Mouse (Mus musculus): ENCODE results near the gene Sox6. TPM values are rescaled to one million over a fixed set of nuclear protein-coding genes. Genes with fewer than 3 reads are reported as not detected.

The Sox6 gene
- polyA plus RNA-seq, 1 experiment from 2014 or later: 149 TPM

DNA sequence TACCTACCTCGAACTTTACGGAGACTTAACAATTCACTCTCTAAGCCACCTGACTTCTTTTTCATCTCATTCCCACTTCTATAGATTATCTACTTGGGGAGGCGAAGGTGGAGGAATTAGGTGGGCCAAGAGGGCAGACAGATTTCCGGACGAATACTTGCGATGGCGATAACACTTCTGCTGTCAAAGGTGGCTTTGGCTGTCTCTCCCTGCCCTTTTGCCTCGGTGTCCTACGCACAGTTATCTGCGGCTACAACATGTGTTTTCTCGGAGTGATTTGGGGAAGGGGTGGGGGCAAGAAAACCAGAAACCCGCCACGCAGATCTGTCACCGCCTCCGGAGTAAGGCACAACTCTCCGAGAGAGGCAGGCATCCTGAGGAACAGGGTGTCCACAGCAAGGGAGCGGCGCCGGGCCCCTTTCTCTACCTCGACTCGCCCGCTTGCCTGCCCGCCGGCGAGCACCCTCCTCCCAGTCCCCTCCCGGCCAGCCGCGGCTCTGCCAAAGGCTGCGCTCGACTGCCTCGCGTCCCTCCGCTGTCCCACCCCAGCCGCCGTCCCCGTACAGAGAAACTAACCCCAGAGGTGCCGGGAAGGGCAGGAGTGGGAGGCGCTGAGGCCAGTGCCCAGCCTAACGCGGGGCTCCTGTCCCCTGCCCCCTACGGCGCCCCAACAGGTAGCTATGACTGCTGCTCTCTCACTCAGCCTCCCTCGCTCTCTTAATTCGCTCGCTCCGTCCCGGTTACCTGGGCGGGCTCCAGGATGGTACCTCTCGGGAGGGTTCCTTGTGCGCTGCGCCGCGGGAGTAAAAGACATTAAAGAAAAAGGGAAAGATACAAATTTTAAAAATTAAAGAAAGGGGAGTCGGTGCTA lies 5.0 kb downstream of the Sox6 start:
- 0% methylated on average over 54 of the region's 54 CpGs for WGBS
- H3K9me3 ChIP-seq (replicated peaks): no peaks in the 10 kb centered on the region
- peaks cover 75% of the 10 kb centered on the region for H3K4me1 ChIP-seq
- H3K9ac ChIP-seq: peak overlapping the region; percentile 74
- H3K4me2 ChIP-seq: peak overlapping the region; percentile 99
- H3K4me3 ChIP-seq: peak overlapping the region; percentile 75
- peaks cover 27% of the 10 kb centered on the region for H3K27me3 ChIP-seq
- H3K27ac ChIP-seq: peak overlapping the region; percentile 93
- ATAC-seq: peak; percentile 57
- H3K36me3 ChIP-seq (ENCODE audit: poor library complexity, severe bottlenecking): no peaks in the 10 kb centered on the region

DNA sequence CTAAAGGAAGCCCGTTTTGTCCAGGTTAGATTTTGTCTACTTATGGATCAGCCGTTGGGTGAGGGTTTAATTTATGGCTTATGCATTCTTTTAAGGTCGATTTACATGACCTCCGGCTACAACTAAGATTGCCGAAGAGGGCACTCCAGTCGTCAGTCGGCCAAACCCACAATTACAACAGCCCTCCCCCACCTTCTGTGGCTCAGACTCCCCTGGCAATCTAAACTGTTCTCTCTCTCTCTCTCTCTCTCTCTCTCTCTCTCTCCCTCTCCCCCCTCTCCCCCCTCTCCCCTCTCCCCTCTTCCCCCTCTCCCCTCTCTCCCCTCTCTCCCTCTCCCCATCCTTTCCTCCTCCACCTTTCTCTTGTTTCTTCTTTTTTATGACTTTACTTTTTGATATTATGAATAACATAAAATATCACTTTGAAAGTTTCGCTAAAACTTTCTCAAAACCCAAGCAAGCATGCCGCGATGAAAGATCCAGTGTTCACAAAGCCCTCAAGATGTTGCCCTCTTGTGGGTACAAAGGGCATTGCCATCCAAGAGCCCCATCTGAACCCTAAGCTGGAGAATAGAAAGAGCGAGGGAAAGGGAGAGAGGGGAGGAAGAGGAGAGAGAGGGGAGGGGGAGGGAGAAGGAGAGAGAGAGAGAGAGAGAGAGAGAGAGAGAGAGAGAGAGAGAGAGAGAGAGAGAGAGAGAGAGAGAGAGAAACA lies 5.8 kb downstream of the Sox6 start:
- peak; percentile 34; the same call in 1 of the 2 replicates for ATAC-seq
- peaks cover 72% of the 10 kb centered on the region for H3K4me1 ChIP-seq

DNA sequence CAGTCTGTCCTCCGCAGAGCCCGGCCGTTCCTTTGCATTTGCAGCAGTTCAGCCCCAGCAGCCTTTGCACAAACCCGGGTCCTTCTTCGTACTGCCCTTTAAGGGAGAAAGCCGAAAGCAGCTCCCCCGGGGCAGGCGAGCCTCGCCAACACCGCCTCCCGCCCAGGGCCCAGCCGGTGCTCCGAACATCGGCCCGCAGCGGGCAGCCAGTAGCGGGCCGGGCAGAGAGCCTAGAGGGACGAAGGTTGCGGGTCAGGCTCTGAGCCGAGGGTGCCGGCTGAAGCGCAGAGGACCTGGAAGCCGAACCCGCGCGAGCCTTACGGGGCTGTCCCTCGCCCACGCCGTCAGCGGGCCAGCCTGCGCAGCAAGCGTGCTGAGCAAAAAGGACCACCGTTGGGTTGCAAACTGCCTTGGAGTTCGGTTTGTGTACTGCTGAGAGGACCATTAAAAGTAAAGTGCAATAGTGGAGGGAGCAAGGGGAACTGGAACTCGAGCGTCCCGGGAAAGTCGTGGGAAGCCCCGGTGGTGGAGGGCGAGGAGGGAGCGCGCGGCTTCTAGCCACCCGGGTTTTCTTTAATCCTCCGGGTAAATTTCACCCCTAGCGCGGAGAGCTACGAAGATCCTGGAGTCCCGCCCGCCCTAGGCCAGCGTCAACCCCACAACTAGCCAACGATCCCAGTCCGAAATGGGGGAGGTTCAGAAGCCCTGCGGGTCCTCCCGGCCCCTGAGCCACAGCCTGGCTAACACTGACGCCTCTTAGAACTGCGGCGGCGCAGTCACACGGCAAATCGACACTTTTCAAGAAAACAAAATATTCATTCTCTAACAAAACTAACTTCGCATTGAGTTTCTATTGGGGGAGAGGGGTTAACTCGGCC lies 6.6 kb downstream of the Sox6 start:
- H3K9me3 ChIP-seq (replicated peaks): no peaks in the 10 kb centered on the region
- ATAC-seq: 0 out of 2 replicates have a peak, but pooled peaks have one; percentile 25
- peak overlapping the region; percentile 99 for H3K4me2 ChIP-seq
- under 1% methylated on average over 65 of the region's 65 CpGs for WGBS
- peaks cover 16% of the 10 kb centered on the region for H3K27me3 ChIP-seq
- H3K36me3 ChIP-seq (ENCODE audit: poor library complexity, severe bottlenecking): no peaks in the 10 kb centered on the region
- peaks cover 73% of the 10 kb centered on the region for H3K4me1 ChIP-seq
- H3K4me3 ChIP-seq: peak overlapping the region; percentile 75
- peak overlapping the region; percentile 95 for H3K27ac ChIP-seq
- peak overlapping the region; percentile 99 for H3K9ac ChIP-seq

More for the DNA sequence above, 5.8 kb downstream of the Sox6 start:
- Histone ChIP-seq H3K9me3 (replicated peaks) (no peaks in the 10 kb centered on the region), H3K27ac (peak overlapping the region; percentile 95), H3K4me2 (peak overlapping the region; percentile 99), H3K36me3 (ENCODE audit: poor library complexity, severe bottlenecking) (no peaks in the 10 kb centered on the region), H3K9ac (peak overlapping the region; percentile 99), H3K4me3 (peak overlapping the region; percentile 75), H3K27me3 (peaks cover 23% of the 10 kb centered on the region)
- WGBS: 0% methylated on average over 11 of the region's 11 CpGs

DNA sequence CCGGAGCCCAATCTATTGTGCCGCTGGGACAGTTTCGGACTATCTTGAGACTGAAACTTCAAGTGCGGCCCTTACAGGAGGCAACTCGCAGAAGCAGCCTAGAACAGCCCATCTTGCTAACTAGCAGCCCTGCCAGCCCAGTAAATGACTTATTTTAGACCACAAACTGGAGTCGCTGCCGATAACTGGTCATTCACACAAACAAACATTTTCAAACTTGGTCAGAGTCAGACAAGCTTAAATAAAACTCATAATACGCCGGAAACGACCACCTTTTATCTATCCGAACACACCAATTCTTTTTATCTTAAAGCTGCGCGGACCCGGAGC lies 7.2 kb downstream of the Sox6 start:
- 1% methylated on average over 14 of the region's 14 CpGs for whole genome bisulfite sequencing
- Histone ChIP-seq H3K9me3 (replicated peaks) (no peaks in the 10 kb centered on the region), H3K4me1 (peaks cover 69% of the 10 kb centered on the region), H3K4me3 (peak overlapping the region; percentile 75), H3K27ac (peak overlapping the region; percentile 95), H3K36me3 (ENCODE audit: poor library complexity, severe bottlenecking) (no peaks in the 10 kb centered on the region), H3K4me2 (peak overlapping the region; percentile 99), H3K27me3 (peaks cover 10% of the 10 kb centered on the region; the same call in 1 of the 2 replicates), H3K9ac (peak overlapping the region; percentile 99)
- no peak for ATAC-seq

DNA sequence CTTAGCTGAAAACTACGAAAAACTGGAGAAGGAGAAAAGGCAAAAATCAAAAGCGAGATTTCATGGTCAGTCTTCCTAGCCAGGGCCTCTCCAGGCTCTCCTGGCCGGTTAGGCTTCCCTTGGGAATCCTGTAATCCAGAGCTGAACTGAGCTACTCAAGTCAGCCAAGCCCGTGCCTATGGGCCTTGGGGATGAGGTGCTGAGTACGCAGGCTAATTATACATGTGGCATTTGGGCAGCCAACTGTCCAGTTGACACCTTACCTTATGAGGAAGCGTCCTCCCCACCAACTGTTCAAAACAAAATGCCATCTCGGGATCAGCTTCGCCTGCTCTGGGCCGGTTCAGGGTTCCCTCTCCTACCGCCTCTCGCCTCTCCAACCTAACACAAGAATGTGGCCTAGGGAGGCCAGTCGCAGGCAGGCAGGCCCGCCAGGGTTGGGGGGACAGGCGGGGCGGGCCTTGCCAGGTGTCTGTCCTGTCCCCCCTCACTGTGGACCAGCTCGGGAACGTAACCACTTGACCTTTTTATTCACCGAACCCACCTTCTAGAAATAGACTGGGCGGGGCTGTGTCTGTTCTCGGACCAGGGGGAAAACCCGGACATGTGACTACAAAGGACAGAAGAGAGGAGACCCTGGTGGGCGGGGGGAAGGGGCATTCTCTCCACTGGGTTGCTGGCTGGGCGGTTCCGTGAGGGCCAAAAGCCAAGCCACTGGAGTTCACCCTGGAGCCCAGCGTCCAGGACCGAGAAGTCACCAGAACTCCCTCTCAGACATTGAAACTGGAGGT lies 7.8 kb downstream of the Sox6 start:
- Histone ChIP-seq H3K36me3 (ENCODE audit: poor library complexity, severe bottlenecking) (no peaks in the 10 kb centered on the region), H3K4me1 (peaks cover 68% of the 10 kb centered on the region), H3K9me3 (replicated peaks) (no peaks in the 10 kb centered on the region), H3K4me3 (peak overlapping the region; percentile 75), H3K27me3 (0 out of 2 replicates have a peak, but pooled peaks cover 5% of the 10 kb centered on the region), H3K27ac (peak overlapping the region; percentile 95), H3K4me2 (peak overlapping the region; percentile 99), H3K9ac (peak overlapping the region; percentile 99)
- WGBS: 4% methylated on average over 26 of the region's 26 CpGs
- peak; percentile 19; the same call in 1 of the 2 replicates for ATAC-seq

DNA sequence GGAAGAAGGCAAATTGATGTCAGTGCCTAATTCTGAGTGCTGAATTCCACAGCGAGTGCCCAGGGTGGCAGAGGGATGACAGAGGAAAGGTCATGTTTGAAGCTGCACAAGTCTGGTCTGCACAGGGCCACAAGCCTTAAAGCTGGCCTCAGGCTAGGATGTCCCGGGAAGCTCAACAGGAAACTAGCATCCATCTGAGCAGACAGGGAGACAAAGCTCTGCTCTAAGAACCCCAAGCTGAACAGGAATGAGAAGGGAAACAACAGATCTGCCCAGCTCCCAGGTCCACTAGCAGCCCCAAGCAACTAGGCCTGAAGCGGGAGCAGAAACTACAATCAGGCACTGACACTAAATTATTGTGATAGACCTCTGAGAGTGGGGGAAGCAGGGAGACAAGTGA lies 8.6 kb downstream of the Sox6 start:
- no peak for ATAC-seq
- H3K9me3 ChIP-seq (replicated peaks): no peaks in the 10 kb centered on the region
- H3K4me1 ChIP-seq: peaks cover 66% of the 10 kb centered on the region
- 10% methylated on average over 3 of the region's 3 CpGs for WGBS
- H3K27ac ChIP-seq: peak overlapping the region; percentile 95
- peak overlapping the region; percentile 75 for H3K4me3 ChIP-seq
- peak overlapping the region; percentile 99 for H3K9ac ChIP-seq
- no peaks in the 10 kb centered on the region for H3K27me3 ChIP-seq
- no peaks in the 10 kb centered on the region for H3K36me3 ChIP-seq (ENCODE audit: poor library complexity, severe bottlenecking)
- H3K4me2 ChIP-seq: peak overlapping the region; percentile 99

DNA sequence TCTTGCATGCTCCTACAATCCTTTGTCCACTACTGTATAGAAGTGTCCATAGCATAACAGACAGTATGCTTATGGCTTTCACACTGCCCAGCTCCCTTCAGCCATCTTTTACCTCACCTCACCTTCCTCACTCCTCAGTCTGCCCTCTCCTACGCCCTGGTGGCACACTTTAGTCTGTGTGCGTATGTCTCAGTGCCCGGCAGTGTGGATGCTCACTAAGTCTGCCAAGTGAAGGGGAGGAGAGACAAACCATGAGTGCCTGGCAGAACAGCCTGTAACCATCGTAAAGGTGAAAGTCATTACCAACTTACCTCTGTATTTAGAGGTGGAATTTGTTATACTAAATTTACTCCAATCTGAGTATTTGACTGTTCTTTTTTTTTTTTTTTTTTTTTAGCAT lies 35.9 kb downstream of the Sox6 start:
- H3K4me1 ChIP-seq: peaks cover 12% of the 10 kb centered on the region
- H3K27ac ChIP-seq: no peak overlapping the region
- WGBS: 87% methylated on average over 4 of the region's 4 CpGs
- H3K36me3 ChIP-seq (ENCODE audit: poor library complexity, severe bottlenecking): no peaks in the 10 kb centered on the region
- no peaks in the 10 kb centered on the region for H3K9me3 ChIP-seq (replicated peaks)
- ATAC-seq: no peak
- H3K4me3 ChIP-seq: no peak overlapping the region
- H3K27me3 ChIP-seq: no peaks in the 10 kb centered on the region
- H3K9ac ChIP-seq: no peak overlapping the region
- no peak overlapping the region for H3K4me2 ChIP-seq

DNA sequence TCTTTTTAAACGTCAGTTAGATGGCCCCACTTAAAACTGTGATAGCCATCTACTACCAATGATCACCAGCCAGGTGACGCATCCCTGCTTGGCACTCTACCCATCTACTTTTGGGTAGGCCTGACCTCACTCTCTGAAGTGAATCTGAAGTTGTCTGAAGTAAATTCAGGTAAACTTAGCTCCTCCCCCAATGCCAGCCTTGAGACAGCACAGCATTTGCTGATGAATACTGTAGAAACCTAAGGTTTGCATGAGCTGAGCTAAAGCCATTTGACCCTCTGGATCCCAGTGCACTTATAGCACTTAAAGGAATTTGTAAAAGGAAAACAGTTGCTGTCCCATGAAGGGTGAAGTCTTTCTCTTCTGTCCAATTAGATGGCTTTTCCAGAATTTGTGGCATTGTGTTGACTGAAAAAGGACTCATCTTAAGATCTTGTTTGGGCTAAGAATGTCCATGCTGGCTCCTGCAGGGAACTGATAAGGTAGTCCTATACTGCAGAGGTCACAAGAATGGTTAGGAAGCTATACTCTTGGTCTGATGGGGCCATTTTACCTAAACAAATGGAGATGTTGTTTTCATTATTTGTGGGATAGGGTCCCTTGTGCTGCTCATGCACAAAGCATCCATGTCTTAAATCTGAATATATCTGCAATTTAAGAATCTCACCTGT lies 50.4 kb downstream of the Sox6 start:
- no peak overlapping the region for H3K27ac ChIP-seq
- H3K4me1 ChIP-seq: peaks cover 9% of the 10 kb centered on the region
- no peaks in the 10 kb centered on the region for H3K36me3 ChIP-seq (ENCODE audit: poor library complexity, severe bottlenecking)
- no peak overlapping the region for H3K9ac ChIP-seq
- WGBS: 89% methylated on average over 2 of the region's 2 CpGs
- H3K9me3 ChIP-seq (replicated peaks): no peaks in the 10 kb centered on the region
- no peak overlapping the region for H3K4me2 ChIP-seq
- H3K27me3 ChIP-seq: no peaks in the 10 kb centered on the region
- ATAC-seq: no peak
- H3K4me3 ChIP-seq: no peak overlapping the region

DNA sequence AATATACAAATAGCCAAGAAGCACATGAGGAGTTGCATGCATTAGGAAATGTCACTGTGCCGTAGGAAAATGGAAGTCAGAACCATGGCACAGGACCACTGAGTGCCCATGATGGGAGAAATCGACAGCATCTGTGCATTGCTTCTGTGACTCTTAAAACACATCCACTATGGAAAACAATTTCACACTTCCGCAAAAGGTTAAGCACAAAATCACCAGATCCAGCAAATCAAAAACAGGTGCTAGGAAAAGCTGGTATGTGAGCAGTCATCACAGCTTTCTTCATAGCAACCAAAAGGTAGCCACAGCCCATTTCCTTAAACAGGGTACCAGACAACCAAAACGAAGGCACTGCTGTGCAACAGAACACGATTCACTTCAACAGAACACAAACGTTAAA lies 52.9 kb downstream of the Sox6 start:
- no peak overlapping the region for H3K4me2 ChIP-seq
- no peak overlapping the region for H3K27ac ChIP-seq
- ATAC-seq: no peak
- 84% methylated on average over 6 of the region's 6 CpGs for WGBS
- H3K4me1 ChIP-seq: no peaks in the 10 kb centered on the region
- no peaks in the 10 kb centered on the region for H3K27me3 ChIP-seq
- no peak overlapping the region for H3K9ac ChIP-seq
- H3K4me3 ChIP-seq: no peak overlapping the region
- H3K36me3 ChIP-seq (ENCODE audit: poor library complexity, severe bottlenecking): 0 out of 2 replicates have a peak, but pooled peaks cover 2% of the 10 kb centered on the region
- no peaks in the 10 kb centered on the region for H3K9me3 ChIP-seq (replicated peaks)

DNA sequence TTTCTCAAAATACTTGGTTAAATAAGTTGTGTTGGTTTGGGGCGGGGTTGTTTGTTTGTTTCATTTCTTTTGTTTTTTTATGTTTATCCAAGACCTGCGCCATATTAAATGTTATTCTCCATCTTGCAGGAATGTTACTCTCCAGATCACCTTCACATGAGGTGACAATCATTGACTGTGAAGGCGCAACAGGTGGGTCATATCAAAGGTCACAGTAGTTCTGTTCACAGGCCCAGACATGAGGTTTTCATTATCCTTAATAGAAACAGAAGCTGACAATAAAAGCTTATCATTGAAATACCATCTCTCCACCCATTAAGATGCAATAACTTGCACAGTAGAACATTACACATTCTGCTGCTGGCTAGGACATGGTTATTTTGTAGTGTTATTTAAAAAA lies 54.5 kb downstream of the Sox6 start:
- ATAC-seq: no peak
- Histone ChIP-seq H3K27ac (no peak overlapping the region), H3K9ac (no peak overlapping the region), H3K27me3 (no peaks in the 10 kb centered on the region), H3K4me1 (no peaks in the 10 kb centered on the region), H3K4me3 (no peak overlapping the region), H3K4me2 (no peak overlapping the region), H3K36me3 (ENCODE audit: poor library complexity, severe bottlenecking) (0 out of 2 replicates have a peak, but pooled peaks cover 2% of the 10 kb centered on the region), H3K9me3 (replicated peaks) (no peaks in the 10 kb centered on the region)
- 93% methylated on average over 3 of the region's 3 CpGs for WGBS
